Mouse (Mus musculus) neural tube, embryonic 15.5 days (tissue): ENCODE measurements around the gene Ogfod2. TPM values are rescaled to one million over a fixed set of nuclear protein-coding genes. Genes with fewer than 3 reads are reported as not detected.

Source experiments
- ATAC-seq: fragments of 200-750 bp; cut with Nextera tagmentation; 2 replicates; pipeline ENCODE4 v1.8.0; 2017; ENCODE audit warnings: mild to moderate bottlenecking, moderate TSS enrichment, moderate library complexity; ENCODE audit not compliant: low FRiP score
- H3K27ac ChIP-seq: fragments of 300-500 bp; sonication (generic); replicated peaks from 2 replicates; pipeline ENCODE4 v1.5.1; 2015; ENCODE audit warnings: mild to moderate bottlenecking, inconsistent platforms
- H3K27me3 ChIP-seq: fragments of 300-500 bp; sonication (generic); replicated peaks from 2 replicates; pipeline ENCODE4 v1.6.1; 2015; ENCODE audit warnings: inconsistent platforms
- H3K36me3 ChIP-seq: fragments of 300-500 bp; sonication (generic); 2 replicates; pipeline ENCODE4 v1.6.1; 2015; ENCODE audit warnings: inconsistent platforms
- H3K4me1 ChIP-seq: fragments of 300-500 bp; sonication (generic); 2 replicates; pipeline ENCODE4 v1.6.1; 2015; ENCODE audit warnings: inconsistent platforms
- H3K4me2 ChIP-seq: fragments of 300-500 bp; sonication (generic); 2 replicates; pipeline ENCODE4 v1.6.1; 2015; ENCODE audit warnings: inconsistent platforms, mild to moderate bottlenecking, moderate library complexity
- H3K4me3 ChIP-seq: fragments of 300-500 bp; sonication (generic); replicated peaks from 2 replicates; pipeline ENCODE4 v1.5.1; 2015; ENCODE audit warnings: mild to moderate bottlenecking, inconsistent platforms
- H3K9ac ChIP-seq: fragments of 300-500 bp; sonication (generic); replicated peaks from 2 replicates; pipeline ENCODE4 v1.6.1; 2015; ENCODE audit warnings: mild to moderate bottlenecking, inconsistent platforms
- H3K9me3 ChIP-seq: fragments of 300-500 bp; sonication (generic); replicated peaks from 2 replicates; pipeline ENCODE4 v1.6.1; 2016; ENCODE audit warnings: inconsistent platforms
- WGBS: fragments of 180-500 bp; shearing (Covaris S2); methylation state at CpG from one replicate; pipeline ENCODE4 v1.1.7; 2015; ENCODE audit warnings: mixed read lengths; 5-methylcytosine and 5-hydroxymethylcytosine counted together
- polyA plus RNA-seq: library from polyadenylated mRNA; unstranded; fragments of >200 nt; fragmentation: Nextera tagmentation; extraction: Ambion mirVana; gene quantifications from 2 replicates; pipeline ENCODE4 v1.2.1, GENCODE M21; 2015

Ogfod2 gene
- polyA plus RNA-seq, 1 experiment from 2014 or later = 43.7 TPM

GRCm38 (mm10) chr5:124082941-124083688 is 29.0 kb upstream of the Ogfod2 start:
- ATAC-seq = no peak
- H3K4me1 ChIP-seq = 0 out of 2 replicates have a peak, but pooled peaks cover 17% of the 10 kb centered on the region
- H3K27me3 ChIP-seq = 0 out of 2 replicates have a peak, but pooled peaks cover 6% of the 10 kb centered on the region
- 0 out of 2 replicates have a peak, but pooled peaks cover 2% of the 10 kb centered on the region for H3K36me3 ChIP-seq
- H3K27ac ChIP-seq = no peak overlapping the region
- no peak overlapping the region for H3K4me3 ChIP-seq
- no peak overlapping the region for H3K4me2 ChIP-seq
- WGBS = 91% methylated on average over 17 of the region's 17 CpGs
- H3K9ac ChIP-seq = no peak overlapping the region
- no peaks in the 10 kb centered on the region for H3K9me3 ChIP-seq

GRCm38 (mm10) chr5:124083850-124084587 is 28.1 kb upstream of the Ogfod2 start:
- 0 out of 2 replicates have a peak, but pooled peaks cover 6% of the 10 kb centered on the region for H3K27me3 ChIP-seq
- ATAC-seq = no peak
- no peak overlapping the region for H3K27ac ChIP-seq
- H3K9me3 ChIP-seq = no peaks in the 10 kb centered on the region
- H3K4me1 ChIP-seq = 0 out of 2 replicates have a peak, but pooled peaks cover 9% of the 10 kb centered on the region
- H3K4me3 ChIP-seq = no peak overlapping the region
- peaks cover 10% of the 10 kb centered on the region; the same call in 1 of the 2 replicates for H3K36me3 ChIP-seq
- no peak overlapping the region for H3K9ac ChIP-seq
- no peak overlapping the region for H3K4me2 ChIP-seq
- 89% methylated on average over 14 of the region's 14 CpGs for WGBS

DNA sequence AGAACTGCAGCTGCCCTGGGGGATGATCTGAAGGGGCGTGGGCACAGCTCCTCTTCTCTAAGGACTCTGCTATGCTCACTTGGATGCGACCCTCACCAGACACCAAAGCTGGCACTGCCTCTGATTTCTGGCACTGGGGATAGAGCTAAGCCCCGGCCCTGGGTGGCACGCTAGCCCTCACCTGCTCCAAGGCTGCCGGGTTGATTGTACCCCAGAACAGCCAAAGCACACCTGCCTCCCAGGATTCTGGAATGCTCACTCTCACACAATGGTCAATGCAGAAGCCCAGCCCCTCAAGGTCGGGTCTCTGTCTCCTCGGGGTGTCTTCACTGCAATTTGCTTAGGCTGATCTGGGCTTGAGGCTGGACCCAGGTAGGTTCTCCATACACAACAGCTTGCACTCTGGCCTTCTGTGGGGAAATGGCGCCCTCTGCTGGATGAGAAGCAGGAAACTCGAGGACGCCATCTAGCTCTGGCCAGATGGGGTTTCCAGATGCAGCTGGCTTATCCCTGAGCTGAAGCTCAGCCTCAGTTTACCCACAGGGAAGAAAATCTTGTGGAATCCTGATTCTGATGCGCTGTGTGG is 27.4 kb upstream of the Ogfod2 start:
- H3K4me3 ChIP-seq = no peak overlapping the region
- ATAC-seq = no peak
- no peaks in the 10 kb centered on the region for H3K9me3 ChIP-seq
- H3K36me3 ChIP-seq = peaks cover 16% of the 10 kb centered on the region
- H3K27me3 ChIP-seq = 0 out of 2 replicates have a peak, but pooled peaks cover 6% of the 10 kb centered on the region
- H3K4me2 ChIP-seq = no peak overlapping the region
- H3K9ac ChIP-seq = no peak overlapping the region
- 40% methylated on average over 11 of the region's 11 CpGs for WGBS
- no peak overlapping the region for H3K27ac ChIP-seq
- H3K4me1 ChIP-seq = 0 out of 2 replicates have a peak, but pooled peaks cover 5% of the 10 kb centered on the region

DNA sequence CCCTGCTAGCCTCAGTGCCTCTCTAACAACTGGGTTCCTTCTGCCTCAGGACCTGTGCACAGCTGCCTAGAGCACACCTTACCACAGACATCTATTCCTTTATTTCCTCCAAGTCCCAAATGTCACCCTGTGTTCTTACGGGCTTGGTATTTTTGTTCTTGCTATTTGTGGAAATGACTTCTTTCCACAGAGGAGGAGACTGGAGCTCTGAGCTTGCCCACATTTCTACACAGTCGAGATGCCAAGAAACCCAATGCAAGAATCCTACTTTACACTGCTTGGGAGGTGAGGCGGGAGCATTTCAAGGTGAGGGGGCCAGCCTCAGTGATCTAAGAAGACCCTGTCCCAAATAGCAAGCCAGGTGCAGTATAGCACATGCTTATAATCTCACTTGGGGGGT is 26.6 kb upstream of the Ogfod2 start:
- ATAC-seq = no peak
- no peak overlapping the region for H3K27ac ChIP-seq
- no peaks in the 10 kb centered on the region for H3K9me3 ChIP-seq
- no peak overlapping the region for H3K4me3 ChIP-seq
- H3K36me3 ChIP-seq = peaks cover 17% of the 10 kb centered on the region
- H3K9ac ChIP-seq = no peak overlapping the region
- no peaks in the 10 kb centered on the region for H3K4me1 ChIP-seq
- H3K27me3 ChIP-seq = 0 out of 2 replicates have a peak, but pooled peaks cover 6% of the 10 kb centered on the region
- 81% methylated on average over 3 of the region's 3 CpGs for WGBS
- H3K4me2 ChIP-seq = no peak overlapping the region

DNA sequence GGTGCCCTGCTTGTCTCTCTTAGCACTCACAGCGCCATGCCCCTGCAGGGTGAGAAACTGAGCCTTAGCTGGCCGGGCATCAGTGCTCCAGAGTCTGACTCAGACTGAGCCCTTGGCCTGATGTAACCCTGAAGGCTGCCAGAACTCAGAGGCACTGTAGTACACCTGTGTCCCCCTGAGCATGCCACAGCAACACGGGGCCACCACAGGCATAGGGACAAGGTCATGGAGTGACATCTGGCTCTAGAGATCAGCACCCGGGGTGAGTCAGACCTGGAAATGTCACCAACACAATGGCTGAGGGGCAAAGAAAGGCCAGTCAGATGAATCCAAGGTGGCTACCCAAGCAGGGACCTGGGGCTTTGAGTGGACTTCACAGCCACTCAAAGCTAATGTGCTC is 25.2 kb upstream of the Ogfod2 start:
- no peak overlapping the region for H3K4me2 ChIP-seq
- H3K4me1 ChIP-seq = no peaks in the 10 kb centered on the region
- ATAC-seq = no peak
- peaks cover 17% of the 10 kb centered on the region for H3K36me3 ChIP-seq
- WGBS = 87% methylated on average over 4 of the region's 4 CpGs
- no peak overlapping the region for H3K9ac ChIP-seq
- H3K4me3 ChIP-seq = no peak overlapping the region
- H3K9me3 ChIP-seq = no peaks in the 10 kb centered on the region
- 0 out of 2 replicates have a peak, but pooled peaks cover 6% of the 10 kb centered on the region for H3K27me3 ChIP-seq
- H3K27ac ChIP-seq = no peak overlapping the region

- Histone ChIP-seq H3K4me2 (no peak overlapping the region), H3K4me1 (peaks cover 13% of the 10 kb centered on the region), H3K4me3 (no peak overlapping the region), H3K36me3 (peaks cover 17% of the 10 kb centered on the region), H3K9me3 (no peaks in the 10 kb centered on the region), H3K27me3 (peaks cover 10% of the 10 kb centered on the region; the same call in 1 of the 2 replicates), H3K27ac (no peak overlapping the region), H3K9ac (no peak overlapping the region)
- no peak for ATAC-seq
- WGBS = 87% methylated on average over 23 of the region's 23 CpGs
These were observed 22.2 kb upstream of the Ogfod2 start for GRCm38 (mm10) chr5:124089868-124090267.

DNA sequence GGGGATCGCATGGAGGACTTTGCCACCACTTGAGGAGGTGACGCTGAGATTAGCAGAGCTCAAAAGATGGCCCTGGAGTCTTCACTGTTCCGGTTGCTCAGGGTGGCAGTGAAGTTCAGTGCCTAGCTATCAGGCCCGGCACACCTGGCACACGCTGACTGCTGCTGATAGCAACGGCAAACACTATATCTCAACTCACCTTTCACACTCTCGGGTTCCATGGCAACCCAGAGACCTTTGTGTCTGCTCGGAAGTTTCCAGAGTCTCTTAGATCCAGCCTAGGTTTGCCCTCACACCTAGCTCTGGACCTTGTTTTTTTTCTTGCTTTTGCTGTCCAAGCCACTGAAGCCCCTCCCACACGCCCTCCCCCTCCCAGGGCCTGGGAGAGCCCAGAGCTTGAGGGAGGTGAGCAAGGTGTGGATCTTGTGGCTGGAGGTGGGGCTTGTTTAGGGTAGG is 20.1 kb upstream of the Ogfod2 start:
- no peak for ATAC-seq
- Histone ChIP-seq H3K27me3 (peaks cover 5% of the 10 kb centered on the region; the same call in 1 of the 2 replicates), H3K4me1 (peaks cover 26% of the 10 kb centered on the region), H3K9ac (no peak overlapping the region), H3K4me3 (no peak overlapping the region), H3K9me3 (no peaks in the 10 kb centered on the region), H3K4me2 (no peak overlapping the region), H3K36me3 (peaks cover 17% of the 10 kb centered on the region), H3K27ac (no peak overlapping the region)
- 69% methylated on average over 9 of the region's 9 CpGs for WGBS

- H3K4me1 ChIP-seq = peaks cover 26% of the 10 kb centered on the region
- no peak overlapping the region for H3K4me3 ChIP-seq
- no peak overlapping the region for H3K4me2 ChIP-seq
- H3K9ac ChIP-seq = no peak overlapping the region
- no peaks in the 10 kb centered on the region for H3K9me3 ChIP-seq
- H3K27ac ChIP-seq = no peak overlapping the region
- no peak for ATAC-seq
- 78% methylated on average over 11 of the region's 11 CpGs for WGBS
- peaks cover 7% of the 10 kb centered on the region; the same call in 1 of the 2 replicates for H3K27me3 ChIP-seq
- peaks cover 13% of the 10 kb centered on the region for H3K36me3 ChIP-seq
These were observed 18.8 kb upstream of the Ogfod2 start for GRCm38 (mm10) chr5:124093120-124093794.

DNA sequence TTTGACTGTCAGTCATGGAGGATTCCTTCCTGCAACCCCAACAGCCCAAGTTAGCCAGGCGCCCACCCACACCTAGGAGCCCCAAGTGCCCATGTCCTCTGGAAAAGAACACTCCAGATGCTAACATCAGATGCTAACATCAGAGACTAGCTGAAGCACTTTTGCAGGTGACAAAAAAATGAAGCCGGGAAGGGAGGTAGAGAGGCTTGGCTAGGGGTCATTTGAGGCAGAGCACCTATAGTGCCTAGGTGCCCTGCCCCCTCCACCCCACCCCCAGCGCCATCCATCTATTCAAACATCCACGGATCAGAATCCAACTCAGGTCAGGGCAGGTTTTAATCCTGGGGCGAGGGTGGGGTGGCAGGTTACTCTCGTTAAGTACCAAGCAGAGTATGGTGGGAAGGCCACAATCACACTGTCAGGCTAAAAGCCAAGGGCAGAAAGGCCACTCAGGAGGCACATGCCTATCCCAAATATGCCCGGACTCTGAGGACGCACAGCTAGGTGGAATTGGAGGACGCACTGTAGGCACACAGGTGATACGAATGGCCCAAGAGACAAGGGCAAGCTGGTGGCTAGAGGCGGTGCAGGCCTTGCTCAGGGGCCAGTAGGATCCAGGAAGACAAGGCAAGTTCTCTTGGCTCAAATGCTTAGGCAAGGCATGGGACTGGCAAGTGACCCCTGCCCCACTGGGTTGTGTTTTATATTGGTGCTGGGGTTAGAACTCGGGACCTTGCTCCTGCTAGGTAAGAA is 18.1 kb upstream of the Ogfod2 start:
- Histone ChIP-seq H3K9me3 (no peaks in the 10 kb centered on the region), H3K36me3 (peaks cover 7% of the 10 kb centered on the region; the same call in 1 of the 2 replicates), H3K4me2 (peak overlapping the region; percentile 73), H3K4me1 (peaks cover 26% of the 10 kb centered on the region), H3K27me3 (peaks cover 7% of the 10 kb centered on the region; the same call in 1 of the 2 replicates), H3K4me3 (peak overlapping the region; percentile 51; the same call in 1 of the 2 replicates), H3K27ac (no peak overlapping the region), H3K9ac (no peak overlapping the region)
- no peak for ATAC-seq
- 88% methylated on average over 12 of the region's 12 CpGs for WGBS

- peak overlapping the region; percentile 73 for H3K4me2 ChIP-seq
- H3K4me1 ChIP-seq = peaks cover 26% of the 10 kb centered on the region
- ATAC-seq = peak; percentile 66
- H3K36me3 ChIP-seq = no peaks in the 10 kb centered on the region
- peaks cover 7% of the 10 kb centered on the region; the same call in 1 of the 2 replicates for H3K27me3 ChIP-seq
- H3K27ac ChIP-seq = peak overlapping the region; percentile 15; the same call in 1 of the 2 replicates
- WGBS = 9% methylated on average over 19 of the region's 19 CpGs
- H3K9me3 ChIP-seq = no peaks in the 10 kb centered on the region
- H3K9ac ChIP-seq = peak overlapping the region; percentile 62
- H3K4me3 ChIP-seq = peak overlapping the region; percentile 51
These were observed 17.0 kb upstream of the Ogfod2 start for GRCm38 (mm10) chr5:124095077-124095581.
